In the genomic region with DNA sequence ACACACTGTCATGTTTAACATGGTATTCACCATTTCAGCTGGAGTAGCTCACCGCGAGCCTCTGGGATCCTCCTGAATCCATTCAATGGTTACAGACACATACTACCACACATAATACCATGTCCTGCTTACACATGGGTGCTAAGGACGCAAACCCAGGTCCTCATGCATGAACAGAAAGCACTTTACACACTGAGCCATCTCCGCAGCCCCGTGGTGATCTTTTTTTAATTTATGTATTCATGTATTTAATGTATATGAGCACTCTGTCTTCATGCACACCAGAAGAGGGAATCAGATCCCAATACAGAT, we compare ENCODE assay signal across 13 mouse cellular contexts.
DNase-seq lines count a peak whose midpoint lies in the region; ATAC-seq lines count a peak whose summit lies in the region.
"Had no signal": no experiment of that assay in that cellular context is flagged by ENCODE, and none has a peak within 500 bp of the region (broad histone marks: within the 10 kb centered on the region; RNA-seq: fewer than 3 reads in every experiment).

No protein-coding gene starts in this region.

- H3K4me1 ChIP-seq in forebrain, embryonic 15.5 days, result no peaks in the 10 kb centered on the region
- no peaks in the 10 kb centered on the region for H3K4me1 ChIP-seq in forebrain, embryonic 12.5 days
- no peaks in the 10 kb centered on the region; the same call in 1 of the 2 replicates for H3K4me1 ChIP-seq in kidney, embryonic 16.5 days (ENCODE audit: insufficient read depth, low read length)
- no peaks in the 10 kb centered on the region for H3K4me1 ChIP-seq in hindbrain, embryonic 14.5 days (replicated peaks; ENCODE audit: control insufficient read depth, insufficient read depth, low read length)
- no peaks in the 10 kb centered on the region for H3K4me1 ChIP-seq in midbrain, embryonic 14.5 days (ENCODE audit: control insufficient read depth, insufficient read depth, low read length)
- H3K4me1 ChIP-seq: limb, embryonic 13.5 days; liver, embryonic 12.5 days; neural tube, embryonic 12.5 days had no signal

- no peak overlapping the region for H3K9ac ChIP-seq in forebrain, embryonic 15.5 days (replicated peaks)
- H3K9ac ChIP-seq in forebrain, embryonic 12.5 days, result no peak overlapping the region
- no peak overlapping the region for H3K9ac ChIP-seq in kidney, embryonic 16.5 days (replicated peaks; ENCODE audit: low read length)
- no peak overlapping the region for H3K9ac ChIP-seq in hindbrain, embryonic 14.5 days
- H3K9ac ChIP-seq in midbrain, embryonic 14.5 days (replicated peaks; ENCODE audit: low read length), result no peak overlapping the region
- H3K9ac ChIP-seq: kidney, embryonic 15.5 days; limb, embryonic 13.5 days; liver, embryonic 12.5 days; neural tube, embryonic 12.5 days had no signal

- no peak overlapping the region for H3K27ac ChIP-seq in forebrain, embryonic 15.5 days (replicated peaks)
- no peak overlapping the region for H3K27ac ChIP-seq in forebrain, embryonic 12.5 days
- H3K27ac ChIP-seq in kidney, embryonic 16.5 days (ENCODE audit: low read length), result no peak overlapping the region
- H3K27ac ChIP-seq in hindbrain, embryonic 14.5 days, result no peak overlapping the region
- H3K27ac ChIP-seq in midbrain, embryonic 14.5 days (replicated peaks; ENCODE audit: low read depth, low read length), result no peak overlapping the region
- H3K27ac ChIP-seq: kidney, embryonic 15.5 days; limb, embryonic 13.5 days; liver, embryonic 12.5 days; neural tube, embryonic 12.5 days had no signal

- H3K36me3 ChIP-seq in forebrain, embryonic 15.5 days, result no peaks in the 10 kb centered on the region
- no peaks in the 10 kb centered on the region for H3K36me3 ChIP-seq in forebrain, embryonic 12.5 days (replicated peaks)
- H3K36me3 ChIP-seq in kidney, embryonic 16.5 days (ENCODE audit: insufficient read depth, low read length), result no peaks in the 10 kb centered on the region
- no peaks in the 10 kb centered on the region for H3K36me3 ChIP-seq in hindbrain, embryonic 14.5 days (replicated peaks; ENCODE audit: control insufficient read depth, insufficient read depth)
- H3K36me3 ChIP-seq in midbrain, embryonic 14.5 days (ENCODE audit: control insufficient read depth, insufficient read depth, low read length), result no peaks in the 10 kb centered on the region
- H3K36me3 ChIP-seq: embryonic facial prominence, embryonic 10.5 days; kidney, embryonic 15.5 days; limb, embryonic 13.5 days; liver, embryonic 12.5 days; neural tube, embryonic 12.5 days had no signal

- H3K4me2 ChIP-seq in forebrain, embryonic 15.5 days (replicated peaks), result no peak overlapping the region
- no peak overlapping the region for H3K4me2 ChIP-seq in forebrain, embryonic 12.5 days
- no peak overlapping the region for H3K4me2 ChIP-seq in kidney, embryonic 16.5 days (replicated peaks; ENCODE audit: low read depth, low read length)
- H3K4me2 ChIP-seq in hindbrain, embryonic 14.5 days (replicated peaks), result no peak overlapping the region
- no peak overlapping the region for H3K4me2 ChIP-seq in midbrain, embryonic 14.5 days (ENCODE audit: low read length)
- H3K4me2 ChIP-seq: limb, embryonic 13.5 days; liver, embryonic 12.5 days; neural tube, embryonic 12.5 days had no signal

- 90% methylated on average over 5 of the region's 5 CpGs for WGBS in forebrain, embryonic 15.5 days
- WGBS in forebrain, embryonic 12.5 days, result 87% methylated on average over 5 of the region's 5 CpGs
- 85% methylated on average over 5 of the region's 5 CpGs for WGBS in kidney, embryonic 16.5 days
- WGBS in hindbrain, embryonic 14.5 days, result 91% methylated on average over 5 of the region's 5 CpGs
- 90% methylated on average over 5 of the region's 5 CpGs for WGBS in midbrain, embryonic 14.5 days

- no peaks in the 10 kb centered on the region for H3K27me3 ChIP-seq in forebrain, embryonic 15.5 days
- H3K27me3 ChIP-seq in forebrain, embryonic 12.5 days, result no peaks in the 10 kb centered on the region
- no peaks in the 10 kb centered on the region for H3K27me3 ChIP-seq in kidney, embryonic 16.5 days (ENCODE audit: insufficient read depth, low read length)
- no peaks in the 10 kb centered on the region for H3K27me3 ChIP-seq in hindbrain, embryonic 14.5 days (ENCODE audit: control insufficient read depth, insufficient read depth, low read length)
- no peaks in the 10 kb centered on the region for H3K27me3 ChIP-seq in midbrain, embryonic 14.5 days (ENCODE audit: control insufficient read depth, insufficient read depth, low read length)
- H3K27me3 ChIP-seq: liver, embryonic 12.5 days; neural tube, embryonic 12.5 days; Patski had no signal

- no peaks in the 10 kb centered on the region for H3K9me3 ChIP-seq in forebrain, embryonic 15.5 days
- no peaks in the 10 kb centered on the region for H3K9me3 ChIP-seq in forebrain, embryonic 12.5 days
- no peaks in the 10 kb centered on the region for H3K9me3 ChIP-seq in kidney, embryonic 16.5 days (ENCODE audit: low read length)
- no peaks in the 10 kb centered on the region for H3K9me3 ChIP-seq in hindbrain, embryonic 14.5 days (ENCODE audit: control insufficient read depth, low read length)
- H3K9me3 ChIP-seq in midbrain, embryonic 14.5 days (ENCODE audit: control insufficient read depth, low read length), result no peaks in the 10 kb centered on the region
- H3K9me3 ChIP-seq: embryonic facial prominence, embryonic 10.5 days; kidney, embryonic 15.5 days; limb, embryonic 13.5 days; liver, embryonic 12.5 days; neural tube, embryonic 12.5 days had no signal

- peak; percentile 20 for ATAC-seq in forebrain, embryonic 15.5 days (replicated peaks)
- no peak for ATAC-seq in forebrain, embryonic 12.5 days (ENCODE audit: low FRiP score)
- peak; percentile 17; the same call in 1 of the 2 replicates for ATAC-seq in kidney, embryonic 16.5 days (ENCODE audit: low FRiP score, low TSS enrichment)
- peak; percentile 32; the same call in 1 of the 2 replicates for ATAC-seq in hindbrain, embryonic 14.5 days (ENCODE audit: low FRiP score)
- 0 out of 2 replicates have a peak, but pooled peaks have one; percentile 13 for ATAC-seq in midbrain, embryonic 14.5 days (ENCODE audit: low FRiP score, low TSS enrichment)
- ATAC-seq in frontal cortex, adult (ENCODE audit: low TSS enrichment), result no peak
- ATAC-seq: liver, embryonic 12.5 days; Patski had no signal

- H3K4me3 ChIP-seq in forebrain, embryonic 15.5 days, result no peak overlapping the region
- H3K4me3 ChIP-seq in forebrain, embryonic 12.5 days (replicated peaks), result no peak overlapping the region
- no peak overlapping the region for H3K4me3 ChIP-seq in kidney, embryonic 16.5 days (ENCODE audit: low read length)
- no peak overlapping the region for H3K4me3 ChIP-seq in hindbrain, embryonic 14.5 days (replicated peaks; ENCODE audit: low read length)
- no peak overlapping the region for H3K4me3 ChIP-seq in midbrain, embryonic 14.5 days (replicated peaks; ENCODE audit: low read depth, low read length)
- H3K4me3 ChIP-seq: embryonic facial prominence, embryonic 10.5 days; kidney, embryonic 15.5 days; limb, embryonic 13.5 days; liver, embryonic 12.5 days; neural tube, embryonic 12.5 days had no signal

- no peak for DNase-seq in kidney, postnatal 25 days
- no peak for DNase-seq in hindbrain, embryonic 14.5 days (ENCODE audit: low spot score)
- DNase-seq in midbrain, embryonic 14.5 days, result no peak

Comparison
In these comparisons a context has a peak if more than half of its experiments do, and no peak if none do; other contexts are left out.
1. ATAC-seq: peak in forebrain, embryonic 15.5 days (single experiment), kidney, embryonic 16.5 days (single experiment), hindbrain, embryonic 14.5 days (single experiment) and midbrain, embryonic 14.5 days (single experiment); none in forebrain, embryonic 12.5 days (single experiment) and frontal cortex, adult (single experiment).